Mouse (Mus musculus) cerebellum, adult 8-10 months (tissue): ENCODE measurements around the gene Calcoco2.

Experiments used
- DNase-seq: peaks from one replicate; pipeline ENCODE4 v3.0.0; 2022

The Calcoco2 gene

GRCm38 (mm10) chr11:96076221-96077105, 35.3 kb downstream of the Calcoco2 start:
- no peak for DNase-seq

GRCm38 (mm10) chr11:96075509-96076220, 36.1 kb downstream of the Calcoco2 start, which contains the start of gene Atp5g1:
Atp5g1 (minus strand) TSS chr11:96075670.
- peak; percentile 99 for DNase-seq

- DNase-seq: no peak
Measured at GRCm38 (mm10) chr11:96075177-96075508, 36.6 kb downstream of the Calcoco2 start.

GRCm38 (mm10) chr11:96074351-96075176, 37.2 kb downstream of the Calcoco2 start:
- DNase-seq: peak; percentile 39

- no peak for DNase-seq
Measured at GRCm38 (mm10) chr11:96073295-96073993, 38.3 kb downstream of the Calcoco2 start.

GRCm38 (mm10) chr11:96071013-96071412, 40.8 kb downstream of the Calcoco2 start:
- no peak for DNase-seq

GRCm38 (mm10) chr11:96070353-96070752, 41.4 kb downstream of the Calcoco2 start:
- DNase-seq: no peak

GRCm38 (mm10) chr11:96068231-96068630, 43.5 kb downstream of the Calcoco2 start:
- DNase-seq: no peak

- peak; percentile 98 for DNase-seq
Measured at GRCm38 (mm10) chr11:96065215-96065911, 46.4 kb downstream of the Calcoco2 start, which contains the start of gene Ube2z. Ube2z (minus strand) TSS chr11:96065388.

GRCm38 (mm10) chr11:96064521-96065214, 47.1 kb downstream of the Calcoco2 start:
- peak; percentile 29 for DNase-seq

GRCm38 (mm10) chr11:96058309-96058708, 53.5 kb downstream of the Calcoco2 start:
- no peak for DNase-seq

GRCm38 (mm10) chr11:96050854-96051253, 60.9 kb downstream of the Calcoco2 start:
- DNase-seq: no peak

- no peak for DNase-seq
Measured at GRCm38 (mm10) chr11:96049939-96050338, 61.8 kb downstream of the Calcoco2 start.
